Mouse (Mus musculus): ENCODE results near the gene 0610037L13Rik. TPM values are rescaled to one million over a fixed set of nuclear protein-coding genes. Genes with fewer than 3 reads are reported as not detected.

0610037L13Rik gene
- polyA plus RNA-seq, 1 experiment from 2014 or later: 96.5 TPM

GRCm38 (mm10) chr4:107928269-107928668, 38.7 kb downstream of the 0610037L13Rik start:
- H3K27me3 ChIP-seq (ENCODE audit: control insufficient read depth, insufficient read depth, low read length): no peaks in the 10 kb centered on the region
- H3K27ac ChIP-seq: no peak overlapping the region
- H3K4me1 ChIP-seq (replicated peaks; ENCODE audit: control insufficient read depth, insufficient read depth, low read length): no peaks in the 10 kb centered on the region
- no peaks in the 10 kb centered on the region for H3K9me3 ChIP-seq (ENCODE audit: control insufficient read depth, low read length)
- DNase-seq (ENCODE audit: low spot score) (no peak), ATAC-seq (ENCODE audit: low FRiP score) (no peak)
- no peak overlapping the region for H3K9ac ChIP-seq
- WGBS: 76% methylated on average over 2 of the region's 2 CpGs
- H3K4me2 ChIP-seq (replicated peaks): no peak overlapping the region
- no peaks in the 10 kb centered on the region for H3K36me3 ChIP-seq (replicated peaks; ENCODE audit: control insufficient read depth, insufficient read depth)
- H3K4me3 ChIP-seq (replicated peaks; ENCODE audit: low read length): no peak overlapping the region

GRCm38 (mm10) chr4:107928726-107929125, 39.1 kb downstream of the 0610037L13Rik start:
- no peak for DNase-seq (ENCODE audit: low spot score)
- H3K36me3 ChIP-seq (replicated peaks; ENCODE audit: control insufficient read depth, insufficient read depth): no peaks in the 10 kb centered on the region
- no peak overlapping the region for H3K27ac ChIP-seq
- H3K9me3 ChIP-seq (ENCODE audit: control insufficient read depth, low read length): no peaks in the 10 kb centered on the region
- H3K9ac ChIP-seq: no peak overlapping the region
- H3K27me3 ChIP-seq (ENCODE audit: control insufficient read depth, insufficient read depth, low read length): no peaks in the 10 kb centered on the region
- H3K4me1 ChIP-seq (replicated peaks; ENCODE audit: control insufficient read depth, insufficient read depth, low read length): no peaks in the 10 kb centered on the region
- WGBS: 88% methylated on average over 2 of the region's 2 CpGs
- no peak overlapping the region for H3K4me3 ChIP-seq (replicated peaks; ENCODE audit: low read length)
- ATAC-seq (ENCODE audit: low FRiP score): no peak
- H3K4me2 ChIP-seq (replicated peaks): no peak overlapping the region

GRCm38 (mm10) chr4:107931453-107931852, 41.8 kb downstream of the 0610037L13Rik start:
- Histone ChIP-seq H3K4me2 (replicated peaks) (no peak overlapping the region), H3K36me3 (replicated peaks; ENCODE audit: control insufficient read depth, insufficient read depth) (no peaks in the 10 kb centered on the region), H3K27me3 (ENCODE audit: control insufficient read depth, insufficient read depth, low read length) (no peaks in the 10 kb centered on the region), H3K27ac (no peak overlapping the region), H3K4me3 (replicated peaks; ENCODE audit: low read length) (no peak overlapping the region), H3K9ac (no peak overlapping the region), H3K4me1 (replicated peaks; ENCODE audit: control insufficient read depth, insufficient read depth, low read length) (no peaks in the 10 kb centered on the region), H3K9me3 (ENCODE audit: control insufficient read depth, low read length) (no peaks in the 10 kb centered on the region)
- DNase-seq (ENCODE audit: low spot score) (no peak), ATAC-seq (ENCODE audit: low FRiP score) (no peak)
- WGBS: 79% methylated on average over 3 of the region's 3 CpGs

- no peak overlapping the region for H3K4me3 ChIP-seq (replicated peaks; ENCODE audit: low read length)
- H3K9me3 ChIP-seq (ENCODE audit: control insufficient read depth, low read length): no peaks in the 10 kb centered on the region
- H3K27me3 ChIP-seq (ENCODE audit: control insufficient read depth, insufficient read depth, low read length): no peaks in the 10 kb centered on the region
- H3K4me1 ChIP-seq (replicated peaks; ENCODE audit: control insufficient read depth, insufficient read depth, low read length): no peaks in the 10 kb centered on the region
- no peak overlapping the region for H3K27ac ChIP-seq
- H3K4me2 ChIP-seq (replicated peaks): no peak overlapping the region
- H3K36me3 ChIP-seq (replicated peaks; ENCODE audit: control insufficient read depth, insufficient read depth): no peaks in the 10 kb centered on the region
- DNase-seq (ENCODE audit: low spot score) (no peak), ATAC-seq (ENCODE audit: low FRiP score) (no peak)
- no peak overlapping the region for H3K9ac ChIP-seq
- WGBS: 82% methylated on average over 8 of the region's 8 CpGs
These were observed 43.6 kb downstream of the 0610037L13Rik start for GRCm38 (mm10) chr4:107933239-107933638.

- Histone ChIP-seq H3K27me3 (ENCODE audit: control insufficient read depth, insufficient read depth, low read length) (no peaks in the 10 kb centered on the region), H3K36me3 (replicated peaks; ENCODE audit: control insufficient read depth, insufficient read depth) (no peaks in the 10 kb centered on the region), H3K4me2 (replicated peaks) (no peak overlapping the region), H3K4me1 (replicated peaks; ENCODE audit: control insufficient read depth, insufficient read depth, low read length) (no peaks in the 10 kb centered on the region), H3K9me3 (ENCODE audit: control insufficient read depth, low read length) (no peaks in the 10 kb centered on the region), H3K4me3 (replicated peaks; ENCODE audit: low read length) (no peak overlapping the region), H3K27ac (no peak overlapping the region), H3K9ac (no peak overlapping the region)
- WGBS: 72% methylated on average over 3 of the region's 3 CpGs
- ATAC-seq (ENCODE audit: low FRiP score) (no peak), DNase-seq (ENCODE audit: low spot score) (no peak)
These were observed 45.6 kb downstream of the 0610037L13Rik start for GRCm38 (mm10) chr4:107935254-107935653.

- no peaks in the 10 kb centered on the region for H3K36me3 ChIP-seq (replicated peaks; ENCODE audit: control insufficient read depth, insufficient read depth)
- H3K9ac ChIP-seq: no peak overlapping the region
- H3K9me3 ChIP-seq (ENCODE audit: control insufficient read depth, low read length): no peaks in the 10 kb centered on the region
- ATAC-seq (ENCODE audit: low FRiP score) (no peak), DNase-seq (ENCODE audit: low spot score) (peak; percentile 73)
- WGBS: 28% methylated on average over 6 of the region's 6 CpGs
- H3K4me2 ChIP-seq (replicated peaks): no peak overlapping the region
- no peaks in the 10 kb centered on the region for H3K27me3 ChIP-seq (ENCODE audit: control insufficient read depth, insufficient read depth, low read length)
- H3K27ac ChIP-seq: no peak overlapping the region
- H3K4me3 ChIP-seq (replicated peaks; ENCODE audit: low read length): no peak overlapping the region
- H3K4me1 ChIP-seq (replicated peaks; ENCODE audit: control insufficient read depth, insufficient read depth, low read length): no peaks in the 10 kb centered on the region
These were observed 47.7 kb downstream of the 0610037L13Rik start for GRCm38 (mm10) chr4:107937338-107937737.

- Histone ChIP-seq H3K36me3 (replicated peaks; ENCODE audit: control insufficient read depth, insufficient read depth) (no peaks in the 10 kb centered on the region), H3K4me1 (replicated peaks; ENCODE audit: control insufficient read depth, insufficient read depth, low read length) (no peaks in the 10 kb centered on the region), H3K4me2 (replicated peaks) (no peak overlapping the region), H3K27ac (no peak overlapping the region), H3K4me3 (replicated peaks; ENCODE audit: low read length) (no peak overlapping the region), H3K9me3 (ENCODE audit: control insufficient read depth, low read length) (no peaks in the 10 kb centered on the region), H3K27me3 (ENCODE audit: control insufficient read depth, insufficient read depth, low read length) (no peaks in the 10 kb centered on the region), H3K9ac (no peak overlapping the region)
- WGBS: 74% methylated on average over 2 of the region's 2 CpGs
- no peak for DNase-seq (ENCODE audit: low spot score)
- no peak for ATAC-seq (ENCODE audit: low FRiP score)
These were observed 48.5 kb downstream of the 0610037L13Rik start for GRCm38 (mm10) chr4:107938124-107938523.

- no peak overlapping the region for H3K4me3 ChIP-seq (replicated peaks; ENCODE audit: low read length)
- no peak overlapping the region for H3K4me2 ChIP-seq (replicated peaks)
- H3K27me3 ChIP-seq (ENCODE audit: control insufficient read depth, insufficient read depth, low read length): no peaks in the 10 kb centered on the region
- no peaks in the 10 kb centered on the region for H3K9me3 ChIP-seq (ENCODE audit: control insufficient read depth, low read length)
- ATAC-seq (ENCODE audit: low FRiP score) (no peak), DNase-seq (ENCODE audit: low spot score) (no peak)
- WGBS: 89% methylated on average over 7 of the region's 7 CpGs
- H3K27ac ChIP-seq: no peak overlapping the region
- no peaks in the 10 kb centered on the region for H3K4me1 ChIP-seq (replicated peaks; ENCODE audit: control insufficient read depth, insufficient read depth, low read length)
- no peaks in the 10 kb centered on the region for H3K36me3 ChIP-seq (replicated peaks; ENCODE audit: control insufficient read depth, insufficient read depth)
- H3K9ac ChIP-seq: no peak overlapping the region
These were observed 53.1 kb downstream of the 0610037L13Rik start for GRCm38 (mm10) chr4:107942741-107943140.

GRCm38 (mm10) chr4:107944141-107944540, 54.5 kb downstream of the 0610037L13Rik start:
- Histone ChIP-seq H3K9ac (no peak overlapping the region), H3K4me2 (replicated peaks) (no peak overlapping the region), H3K4me3 (replicated peaks; ENCODE audit: low read length) (no peak overlapping the region), H3K27me3 (ENCODE audit: control insufficient read depth, insufficient read depth, low read length) (no peaks in the 10 kb centered on the region), H3K36me3 (replicated peaks; ENCODE audit: control insufficient read depth, insufficient read depth) (no peaks in the 10 kb centered on the region), H3K27ac (no peak overlapping the region), H3K4me1 (replicated peaks; ENCODE audit: control insufficient read depth, insufficient read depth, low read length) (no peaks in the 10 kb centered on the region), H3K9me3 (ENCODE audit: control insufficient read depth, low read length) (no peaks in the 10 kb centered on the region)
- DNase-seq (ENCODE audit: low spot score) (no peak), ATAC-seq (ENCODE audit: low FRiP score) (no peak)
- 78% methylated on average over 2 of the region's 2 CpGs for WGBS
